Mouse (Mus musculus) A20 (cell line): ENCODE measurements at regions not wholly inside any gene's neighbourhood (a gene's known extent, or its start where the extent isn't known, plus 50 kb on each side); places are given as distances from the start of the nearest gene placed in this dataset.
"Not testable (repeated sequence)": the region's sequence is repeated elsewhere in the genome, so short reads cannot be mapped to it uniquely, and the experiment has no call there.

ENCODE experiments used
- DNase-seq: peaks from one replicate; pipeline ENCODE4 v3.0.0-alpha.2; 2011; ENCODE audit warnings: low read depth, low spot score

- no peak for DNase-seq
Measured at GRCm38 (mm10) chr17:13549975-13550895, 195.9 kb downstream of the Tcp10c start.

GRCm38 (mm10) chr17:13550896-13551267, 196.5 kb downstream of the Tcp10c start:
- not testable (repeated sequence) for DNase-seq

- not testable (repeated sequence) for DNase-seq
Measured at GRCm38 (mm10) chr17:13551693-13552404, 197.5 kb downstream of the Tcp10c start.

- not testable (repeated sequence) for DNase-seq
Measured at GRCm38 (mm10) chr17:13552840-13553239, 198.5 kb downstream of the Tcp10c start.

- DNase-seq, result not testable (repeated sequence)
Measured at GRCm38 (mm10) chr17:13555311-13556059, 201.1 kb downstream of the Tcp10c start.

GRCm38 (mm10) chr17:13556060-13556660, 201.8 kb downstream of the Tcp10c start:
- DNase-seq, result not testable (repeated sequence)

- DNase-seq, result no peak
Measured at GRCm38 (mm10) chr17:13558863-13559262, 201.5 kb upstream of the Afdn start.

GRCm38 (mm10) chr17:13561342-13561741, 199.0 kb upstream of the Afdn start:
- DNase-seq, result no peak

GRCm38 (mm10) chr17:13562974-13563373, 197.4 kb upstream of the Afdn start:
- DNase-seq, result no peak

GRCm38 (mm10) chr17:13564800-13565199, 195.5 kb upstream of the Afdn start:
- DNase-seq, result no peak

- DNase-seq, result no peak
Measured at GRCm38 (mm10) chr17:13566680-13567079, 193.7 kb upstream of the Afdn start.

GRCm38 (mm10) chr17:13567183-13567582, 193.2 kb upstream of the Afdn start:
- no peak for DNase-seq

GRCm38 (mm10) chr17:13570796-13571195, 189.5 kb upstream of the Afdn start:
- DNase-seq, result no peak

- DNase-seq, result no peak
Measured at GRCm38 (mm10) chr17:13572204-13572833, 188.0 kb upstream of the Afdn start.

- DNase-seq, result no peak
Measured at GRCm38 (mm10) chr17:13573036-13573435, 187.3 kb upstream of the Afdn start.

- DNase-seq, result no peak
Measured at GRCm38 (mm10) chr17:13574122-13574521, 186.2 kb upstream of the Afdn start.

- no peak for DNase-seq
Measured at GRCm38 (mm10) chr17:13574682-13575444, 185.5 kb upstream of the Afdn start.

GRCm38 (mm10) chr17:13577798-13578197, 182.5 kb upstream of the Afdn start:
- DNase-seq, result no peak

GRCm38 (mm10) chr17:13581214-13581920, 179.0 kb upstream of the Afdn start:
- DNase-seq, result no peak
